Mouse (Mus musculus): ENCODE measurements around the gene Sgsm1. TPM values are rescaled to one million over a fixed set of nuclear protein-coding genes. Genes with fewer than 3 reads are reported as not detected.
"Not testable (repeated sequence)": the region's sequence is repeated elsewhere in the genome, so short reads cannot be mapped to it uniquely, and the experiment has no call there.

Sgsm1 gene
- total RNA-seq (2021), result 1 to 10 TPM in 1 of 2 experiments, under 1 TPM in 1; 0.75 to 1.3 TPM
- long read RNA-seq, experiment 1, full-length matches to known transcripts, result 1 of 1 reads
- long read RNA-seq, experiment 1, partial matches to known transcripts, result 0 of 1 reads
- long read RNA-seq, experiment 1, other reads (novel, unspliced or antisense), result 0 of 1 reads
- long read RNA-seq, experiment 2, full-length matches to known transcripts, result 1 of 1 reads
- long read RNA-seq, experiment 2, partial matches to known transcripts, result 0 of 1 reads
- long read RNA-seq, experiment 2, other reads (novel, unspliced or antisense), result 0 of 1 reads

GRCm38 (mm10) chr5:113310377-113311003 is at the start of gene Sgsm1:
Gene Sgsm1 (minus strand): TSS chr5:113310786.
- DNase-seq (ENCODE audit: low spot score in 2 of 2), result peak; percentile 58 to 68

GRCm38 (mm10) chr5:113358833-113359232 is 48.2 kb upstream of the Sgsm1 start:
- DNase-seq (ENCODE audit: low spot score in 2 of 2), result no peak

GRCm38 (mm10) chr5:113357656-113358055 is 47.1 kb upstream of the Sgsm1 start:
- no peak for DNase-seq (ENCODE audit: low spot score in 2 of 2)

GRCm38 (mm10) chr5:113357186-113357585 is 46.6 kb upstream of the Sgsm1 start, which contains the start of gene Aym1:
Gene Aym1 (plus strand): TSS chr5:113357294.
- DNase-seq (ENCODE audit: low spot score in 2 of 2), result no peak

GRCm38 (mm10) chr5:113354311-113354710 is 43.7 kb upstream of the Sgsm1 start:
- no peak for DNase-seq (ENCODE audit: low spot score in 2 of 2)

- no peak for DNase-seq (ENCODE audit: low spot score in 2 of 2)
These were observed 42.0 kb upstream of the Sgsm1 start for GRCm38 (mm10) chr5:113352636-113353035.

GRCm38 (mm10) chr5:113351768-113352167 is 41.2 kb upstream of the Sgsm1 start:
- DNase-seq (ENCODE audit: low spot score in 2 of 2), result no peak

GRCm38 (mm10) chr5:113349810-113350209 is 39.2 kb upstream of the Sgsm1 start:
- no peak for DNase-seq (ENCODE audit: low spot score in 2 of 2)

GRCm38 (mm10) chr5:113349226-113349625 is 38.6 kb upstream of the Sgsm1 start:
- no peak for DNase-seq (ENCODE audit: low spot score in 2 of 2)

GRCm38 (mm10) chr5:113348597-113348996 is 38.0 kb upstream of the Sgsm1 start:
- DNase-seq (ENCODE audit: low spot score in 2 of 2), result peak in 1 of 2 experiments; percentile 26

- DNase-seq (ENCODE audit: low spot score in 2 of 2), result no peak
These were observed 37.0 kb upstream of the Sgsm1 start for GRCm38 (mm10) chr5:113347593-113347992.

GRCm38 (mm10) chr5:113346651-113347050 is 36.1 kb upstream of the Sgsm1 start:
- DNase-seq (ENCODE audit: low spot score in 2 of 2), result not testable (repeated sequence)

- no peak for DNase-seq (ENCODE audit: low spot score in 2 of 2)
These were observed 35.2 kb upstream of the Sgsm1 start for GRCm38 (mm10) chr5:113345781-113346180.

- DNase-seq (ENCODE audit: low spot score in 2 of 2), result no peak
These were observed 34.2 kb upstream of the Sgsm1 start for GRCm38 (mm10) chr5:113344635-113345386.

- no peak for DNase-seq (ENCODE audit: low spot score in 2 of 2)
These were observed 25.7 kb upstream of the Sgsm1 start for GRCm38 (mm10) chr5:113336281-113336680.

GRCm38 (mm10) chr5:113335732-113336131 is 25.1 kb upstream of the Sgsm1 start:
- peak in 1 of 2 experiments; percentile 30 for DNase-seq (ENCODE audit: low spot score in 2 of 2)

GRCm38 (mm10) chr5:113334621-113335530 is 24.3 kb upstream of the Sgsm1 start:
- DNase-seq (ENCODE audit: low spot score in 2 of 2), result no peak

- DNase-seq (ENCODE audit: low spot score in 2 of 2), result no peak
These were observed 22.3 kb upstream of the Sgsm1 start for GRCm38 (mm10) chr5:113332899-113333298.

- DNase-seq (ENCODE audit: low spot score in 2 of 2), result no peak
These were observed 21.7 kb upstream of the Sgsm1 start for GRCm38 (mm10) chr5:113332239-113332638.

- DNase-seq (ENCODE audit: low spot score in 2 of 2), result no peak
These were observed 19.6 kb upstream of the Sgsm1 start for GRCm38 (mm10) chr5:113330202-113330601.

- no peak for DNase-seq (ENCODE audit: low spot score in 2 of 2)
These were observed 18.9 kb upstream of the Sgsm1 start for GRCm38 (mm10) chr5:113329463-113329862.
